Mouse (Mus musculus): ENCODE measurements around the gene Zfp771. TPM values are rescaled to one million over a fixed set of nuclear protein-coding genes. Genes with fewer than 3 reads are reported as not detected.

The Zfp771 gene
- polyA plus RNA-seq, 1 experiment from 2014 or later = 39.7 TPM

DNA sequence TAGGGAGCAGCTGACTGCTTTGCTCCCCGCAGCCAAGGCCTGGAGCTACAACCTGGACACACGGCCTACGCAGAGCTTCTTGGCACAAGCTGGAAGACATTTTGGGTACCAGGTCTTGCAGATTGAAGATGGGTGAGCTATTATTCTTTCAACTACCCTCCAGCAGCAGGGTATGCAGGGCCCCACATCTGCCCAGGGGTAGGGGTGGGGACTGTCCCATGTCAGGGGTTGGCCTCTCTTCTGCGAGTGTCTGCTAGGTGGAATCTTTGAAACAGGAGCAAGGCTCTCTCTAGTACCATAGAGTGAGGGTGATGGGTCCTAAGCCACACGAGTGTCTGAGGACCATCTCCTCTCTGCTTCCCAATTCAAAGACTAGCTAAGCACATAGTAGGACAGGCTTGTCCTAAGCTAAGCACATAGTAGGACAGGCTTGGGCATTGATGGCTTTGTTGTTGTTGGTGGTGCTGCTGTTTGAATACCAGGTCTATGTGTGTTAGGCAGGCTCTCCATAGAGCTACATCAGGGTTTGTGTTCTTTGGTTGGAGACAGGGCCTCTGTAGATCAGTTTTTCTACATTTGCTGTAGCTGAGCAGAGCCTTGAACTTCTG is 53.6 kb downstream of the Zfp771 start:
- no peak for ATAC-seq (replicated peaks; ENCODE audit: insufficient number of reproducible peaks, low FRiP score, low TSS enrichment)
- 91% methylated on average over 5 of the region's 5 CpGs for WGBS (ENCODE audit: insufficient replicate concordance)
- no peak overlapping the region for H3K4me2 ChIP-seq

More for the DNA sequence above, 53.6 kb downstream of the Zfp771 start:
- H3K27ac ChIP-seq (ENCODE audit: low read depth, low read length) = no peak overlapping the region
- H3K9ac ChIP-seq (ENCODE audit: low read depth, low read length) = no peak overlapping the region
- no peak overlapping the region for H3K4me3 ChIP-seq (ENCODE audit: low read depth, low read length)
- no peaks in the 10 kb centered on the region for H3K27me3 ChIP-seq (ENCODE audit: control insufficient read depth, insufficient read depth, low read length)
- H3K9me3 ChIP-seq (replicated peaks; ENCODE audit: control insufficient read depth, low read length) = no peaks in the 10 kb centered on the region
- no peaks in the 10 kb centered on the region for H3K4me1 ChIP-seq (ENCODE audit: control insufficient read depth, insufficient read depth, low read length)
- no peaks in the 10 kb centered on the region for H3K36me3 ChIP-seq (ENCODE audit: control insufficient read depth, insufficient read depth, low read length)

Other genes starting within 250 kb of the Zfp771 start
- gene Mvp, start 229.7 kb upstream of the Zfp771 start, polyA plus RNA-seq (2014; fragmentation: Nextera tagmentation; extraction: Ambion mirVana) = 8.2 and 8.5 TPM in 2 replicates
- not detected in 2 replicates for gene Pagr1b, start 227.8 kb upstream of the Zfp771 start, polyA plus RNA-seq (2014; fragmentation: Nextera tagmentation; extraction: Ambion mirVana)
- 50.9 and 53.2 TPM in 2 replicates for gene Pagr1a, start 226.9 kb upstream of the Zfp771 start, polyA plus RNA-seq (2014; fragmentation: Nextera tagmentation; extraction: Ambion mirVana)
- 36.6 and 40.9 TPM in 2 replicates for gene Gm42742, start 223.2 kb upstream of the Zfp771 start, polyA plus RNA-seq (2014; fragmentation: Nextera tagmentation; extraction: Ambion mirVana)
- gene Prrt2, start 223.1 kb upstream of the Zfp771 start, polyA plus RNA-seq (2014; fragmentation: Nextera tagmentation; extraction: Ambion mirVana) = 4.5 and 5.0 TPM in 2 replicates
- gene Maz, start 217.2 kb upstream of the Zfp771 start, polyA plus RNA-seq (2014; fragmentation: Nextera tagmentation; extraction: Ambion mirVana) = 38.6 and 44.1 TPM in 2 replicates
- 97.7 and 103 TPM in 2 replicates for gene Kif22, start 201.8 kb upstream of the Zfp771 start, polyA plus RNA-seq (2014; fragmentation: Nextera tagmentation; extraction: Ambion mirVana)
- not detected in 2 replicates for gene Zg16, start 156.9 kb upstream of the Zfp771 start, polyA plus RNA-seq (2014; fragmentation: Nextera tagmentation; extraction: Ambion mirVana)
- gene AI467606, start 152.9 kb upstream of the Zfp771 start, polyA plus RNA-seq (2014; fragmentation: Nextera tagmentation; extraction: Ambion mirVana) = 0.92 and 0.96 TPM in 2 replicates
- 6.2 and 6.6 TPM in 2 replicates for gene Qprt, start 122.0 kb upstream of the Zfp771 start, polyA plus RNA-seq (2014; fragmentation: Nextera tagmentation; extraction: Ambion mirVana)
- gene Spn, start 106.5 kb upstream of the Zfp771 start, polyA plus RNA-seq (2014; fragmentation: Nextera tagmentation; extraction: Ambion mirVana) = 0.32 and 0.39 TPM in 2 replicates
- gene Cd2bp2, start 48.2 kb upstream of the Zfp771 start, polyA plus RNA-seq (2014; fragmentation: Nextera tagmentation; extraction: Ambion mirVana) = 41.7 and 41.8 TPM in 2 replicates
- gene Tbc1d10b, start 35.8 kb upstream of the Zfp771 start, polyA plus RNA-seq (2014; fragmentation: Nextera tagmentation; extraction: Ambion mirVana) = 17.5 and 23.7 TPM in 2 replicates
- gene Mylpf, start 35.4 kb upstream of the Zfp771 start, polyA plus RNA-seq (2014; fragmentation: Nextera tagmentation; extraction: Ambion mirVana) = 27.8 and 37.5 TPM in 2 replicates
- 12.3 and 14.6 TPM in 2 replicates for gene Zfp553, start 11.2 kb upstream of the Zfp771 start, polyA plus RNA-seq (2014; fragmentation: Nextera tagmentation; extraction: Ambion mirVana)
- gene Sept1, start 11.1 kb upstream of the Zfp771 start, polyA plus RNA-seq (2014; fragmentation: Nextera tagmentation; extraction: Ambion mirVana) = 19.8 and 23.1 TPM in 2 replicates
- 184 and 197 TPM in 2 replicates for gene Dctpp1, start 16.4 kb downstream of the Zfp771 start, polyA plus RNA-seq (2014; fragmentation: Nextera tagmentation; extraction: Ambion mirVana)
- gene Sephs2, start 29.8 kb downstream of the Zfp771 start, polyA plus RNA-seq (2014; fragmentation: Nextera tagmentation; extraction: Ambion mirVana) = 80.8 and 87.8 TPM in 2 replicates
- 0.46 and 0.68 TPM in 2 replicates for gene Itgal, start 52.0 kb downstream of the Zfp771 start, polyA plus RNA-seq (2014; fragmentation: Nextera tagmentation; extraction: Ambion mirVana)
- 4.7 and 6.0 TPM in 2 replicates for gene Zfp768, start 101.3 kb downstream of the Zfp771 start, polyA plus RNA-seq (2014; fragmentation: Nextera tagmentation; extraction: Ambion mirVana)
- gene Zfp747, start 131.8 kb downstream of the Zfp771 start, polyA plus RNA-seq (2014; fragmentation: Nextera tagmentation; extraction: Ambion mirVana) = 4.4 and 4.9 TPM in 2 replicates
- 3.7 and 5.5 TPM in 2 replicates for gene 9130019O22Rik, start 142.9 kb downstream of the Zfp771 start, polyA plus RNA-seq (2014; fragmentation: Nextera tagmentation; extraction: Ambion mirVana)
- gene E430018J23Rik, start 149.4 kb downstream of the Zfp771 start, polyA plus RNA-seq (2014; fragmentation: Nextera tagmentation; extraction: Ambion mirVana) = 4.9 and 5.6 TPM in 2 replicates
- gene Zfp764, start 162.5 kb downstream of the Zfp771 start, polyA plus RNA-seq (2014; fragmentation: Nextera tagmentation; extraction: Ambion mirVana) = 4.6 and 4.8 TPM in 2 replicates
- gene Zfp688, start 177.8 kb downstream of the Zfp771 start, polyA plus RNA-seq (2014; fragmentation: Nextera tagmentation; extraction: Ambion mirVana) = 14.7 and 23.5 TPM in 2 replicates
- 5.3 and 5.8 TPM in 2 replicates for gene Zfp689, start 204.9 kb downstream of the Zfp771 start, polyA plus RNA-seq (2014; fragmentation: Nextera tagmentation; extraction: Ambion mirVana)
- gene Prr14, start 215.3 kb downstream of the Zfp771 start, polyA plus RNA-seq (2014; fragmentation: Nextera tagmentation; extraction: Ambion mirVana) = 39.7 and 41.1 TPM in 2 replicates
- gene Fbrs, start 234.9 kb downstream of the Zfp771 start, polyA plus RNA-seq (2014; fragmentation: Nextera tagmentation; extraction: Ambion mirVana) = 9.9 and 11.1 TPM in 2 replicates

All from heart, embryonic 11.5 days (tissue).